Mouse (Mus musculus): ENCODE data around the gene Mapkap1.
"Not testable (repeated sequence)": the region's sequence is repeated elsewhere in the genome, so short reads cannot be mapped to it uniquely, and the experiment has no call there.

Mapkap1 gene

GRCm38 (mm10) chr2:34432887-34433286 lies 26.3 kb downstream of the Mapkap1 start:
- not testable (repeated sequence) for DNase-seq (ENCODE audit: low read depth)

GRCm38 (mm10) chr2:34436321-34436720 lies 29.8 kb downstream of the Mapkap1 start:
- DNase-seq (ENCODE audit: low read depth) = no peak

- no peak for DNase-seq (ENCODE audit: low read depth)
Measured at GRCm38 (mm10) chr2:34448756-34449155, 42.2 kb downstream of the Mapkap1 start.

GRCm38 (mm10) chr2:34462490-34462889 lies 55.9 kb downstream of the Mapkap1 start:
- DNase-seq (ENCODE audit: low read depth) = no peak

- DNase-seq (ENCODE audit: low read depth) = peak; percentile 73
Measured at GRCm38 (mm10) chr2:34468559-34469141, 62.1 kb downstream of the Mapkap1 start.

- no peak for DNase-seq (ENCODE audit: low read depth)
Measured at GRCm38 (mm10) chr2:34469324-34469723, 62.8 kb downstream of the Mapkap1 start.

GRCm38 (mm10) chr2:34473775-34474174 lies 67.2 kb downstream of the Mapkap1 start:
- DNase-seq (ENCODE audit: low read depth) = no peak

GRCm38 (mm10) chr2:34481401-34481800 lies 74.8 kb downstream of the Mapkap1 start:
- no peak for DNase-seq (ENCODE audit: low read depth)

GRCm38 (mm10) chr2:34482102-34482501 lies 75.5 kb downstream of the Mapkap1 start:
- no peak for DNase-seq (ENCODE audit: low read depth)

- no peak for DNase-seq (ENCODE audit: low read depth)
Measured at GRCm38 (mm10) chr2:34482531-34482930, 76.0 kb downstream of the Mapkap1 start.

- DNase-seq (ENCODE audit: low read depth) = no peak
Measured at GRCm38 (mm10) chr2:34487281-34487680, 80.7 kb downstream of the Mapkap1 start.

GRCm38 (mm10) chr2:34503975-34504730 lies 97.6 kb downstream of the Mapkap1 start:
- peak; percentile 9 for DNase-seq (ENCODE audit: low read depth)

GRCm38 (mm10) chr2:34506162-34506561 lies 99.6 kb downstream of the Mapkap1 start:
- DNase-seq (ENCODE audit: low read depth) = not testable (repeated sequence)

GRCm38 (mm10) chr2:34509856-34510255 lies 103.3 kb downstream of the Mapkap1 start:
- no peak for DNase-seq (ENCODE audit: low read depth)

GRCm38 (mm10) chr2:34515263-34515662 lies 108.7 kb downstream of the Mapkap1 start:
- no peak for DNase-seq (ENCODE audit: low read depth)

GRCm38 (mm10) chr2:34518083-34518482 lies 111.5 kb downstream of the Mapkap1 start:
- no peak for DNase-seq (ENCODE audit: low read depth)

GRCm38 (mm10) chr2:34518526-34518925 lies 112.0 kb downstream of the Mapkap1 start:
- DNase-seq (ENCODE audit: low read depth) = no peak

GRCm38 (mm10) chr2:34519525-34519924 lies 113.0 kb downstream of the Mapkap1 start:
- DNase-seq (ENCODE audit: low read depth) = peak; percentile 74

GRCm38 (mm10) chr2:34521384-34521783 lies 114.8 kb downstream of the Mapkap1 start:
- no peak for DNase-seq (ENCODE audit: low read depth)

- DNase-seq (ENCODE audit: low read depth) = no peak
Measured at GRCm38 (mm10) chr2:34526527-34527371, 120.2 kb downstream of the Mapkap1 start.

GRCm38 (mm10) chr2:34528491-34528890 lies 121.9 kb downstream of the Mapkap1 start:
- peak; percentile 11 for DNase-seq (ENCODE audit: low read depth)

- DNase-seq (ENCODE audit: low read depth) = peak; percentile 46
Measured at GRCm38 (mm10) chr2:34530042-34530441, 123.5 kb downstream of the Mapkap1 start.

Data from 416B (cell line).